Mouse (Mus musculus): ENCODE measurements around the gene Spindoc.

Gene Spindoc

GRCm38 (mm10) chr19:7337781-7338342 lies 44.9 kb downstream of the Spindoc start:
- no peak for DNase-seq (ENCODE audit: low read depth, low spot score)

- DNase-seq (ENCODE audit: low read depth, low spot score): no peak
These were observed 47.1 kb downstream of the Spindoc start for GRCm38 (mm10) chr19:7335656-7336055.

GRCm38 (mm10) chr19:7334049-7334448 lies 48.7 kb downstream of the Spindoc start:
- DNase-seq (ENCODE audit: low read depth, low spot score): no peak

GRCm38 (mm10) chr19:7321391-7321790 lies 61.4 kb downstream of the Spindoc start:
- no peak for DNase-seq (ENCODE audit: low read depth, low spot score)

- DNase-seq (ENCODE audit: low read depth, low spot score): no peak
These were observed 62.6 kb downstream of the Spindoc start for GRCm38 (mm10) chr19:7320181-7320580.

GRCm38 (mm10) chr19:7317716-7318115 lies 65.1 kb downstream of the Spindoc start:
- no peak for DNase-seq (ENCODE audit: low read depth, low spot score)

GRCm38 (mm10) chr19:7316822-7317221 lies 66.0 kb downstream of the Spindoc start:
- DNase-seq (ENCODE audit: low read depth, low spot score): no peak

- DNase-seq (ENCODE audit: low read depth, low spot score): no peak
These were observed 67.2 kb downstream of the Spindoc start for GRCm38 (mm10) chr19:7315587-7315984.

GRCm38 (mm10) chr19:7314976-7315586 lies 67.7 kb downstream of the Spindoc start:
- DNase-seq (ENCODE audit: low read depth, low spot score): no peak

GRCm38 (mm10) chr19:7313660-7314059 lies 69.1 kb downstream of the Spindoc start:
- DNase-seq (ENCODE audit: low read depth, low spot score): no peak

- DNase-seq (ENCODE audit: low read depth, low spot score): no peak
These were observed 71.5 kb downstream of the Spindoc start for GRCm38 (mm10) chr19:7311306-7311705.

- no peak for DNase-seq (ENCODE audit: low read depth, low spot score)
These were observed 72.1 kb downstream of the Spindoc start for GRCm38 (mm10) chr19:7310704-7311103.

GRCm38 (mm10) chr19:7309738-7310330 lies 73.0 kb downstream of the Spindoc start:
- no peak for DNase-seq (ENCODE audit: low read depth, low spot score)

- DNase-seq (ENCODE audit: low read depth, low spot score): no peak
These were observed 74.6 kb downstream of the Spindoc start for GRCm38 (mm10) chr19:7307995-7308770.

- DNase-seq (ENCODE audit: low read depth, low spot score): no peak
These were observed 75.8 kb downstream of the Spindoc start for GRCm38 (mm10) chr19:7306968-7307367.

GRCm38 (mm10) chr19:7305380-7306310 lies 77.1 kb downstream of the Spindoc start:
- no peak for DNase-seq (ENCODE audit: low read depth, low spot score)

- no peak for DNase-seq (ENCODE audit: low read depth, low spot score)
These were observed 78.0 kb downstream of the Spindoc start for GRCm38 (mm10) chr19:7304801-7305200.
